Mouse (Mus musculus): ENCODE data around the gene Sgk1. TPM values are rescaled to one million over a fixed set of nuclear protein-coding genes. Genes with fewer than 3 reads are reported as not detected.

Gene Sgk1
- polyA plus RNA-seq, 1 experiment = 1.3 TPM

DNA sequence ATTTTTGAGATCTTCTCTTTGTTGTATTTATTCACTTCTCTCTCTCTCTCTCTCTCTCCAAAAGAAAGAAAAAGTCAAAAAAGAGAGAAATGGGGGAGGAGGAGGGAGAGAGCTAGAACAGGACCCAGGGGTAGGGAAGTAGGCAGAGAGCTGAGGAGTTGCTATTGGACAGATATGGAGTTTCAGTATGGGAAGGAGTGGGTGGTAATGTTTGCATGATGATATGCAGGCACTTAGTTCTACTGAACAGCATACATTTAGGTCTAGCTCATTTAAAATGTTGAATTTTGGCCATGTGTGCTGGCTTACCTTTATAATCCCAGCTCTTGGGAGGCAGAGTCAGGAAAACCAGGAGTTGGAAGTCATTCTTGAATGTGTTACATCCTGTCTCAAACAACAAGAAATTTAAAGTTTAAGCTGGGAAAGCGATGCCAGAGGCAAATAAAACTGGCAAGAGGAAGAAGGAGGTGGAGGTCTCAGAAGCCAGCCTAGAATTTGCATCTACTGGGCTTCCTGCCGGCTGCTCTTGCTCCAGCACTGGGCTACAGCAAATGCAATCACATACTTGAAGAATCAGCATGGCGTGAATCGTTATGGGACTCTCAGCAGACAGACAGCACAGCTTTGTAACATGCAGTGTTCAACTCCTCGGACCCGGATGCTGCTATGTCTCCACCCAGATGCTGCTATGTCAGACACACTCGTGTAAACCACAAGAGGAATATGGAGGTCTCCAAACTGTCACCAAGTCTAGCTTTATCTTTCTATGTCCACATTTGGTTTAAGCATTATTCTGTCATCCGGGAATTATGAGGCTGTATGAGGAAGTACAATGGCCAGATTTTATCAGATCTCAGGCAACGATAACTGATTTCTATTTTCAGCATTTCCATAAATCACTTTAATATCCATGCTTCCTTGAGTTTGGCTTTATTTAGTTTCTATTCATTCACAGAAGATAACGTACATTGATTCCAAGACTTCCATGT lies 20.5 kb downstream of the Sgk1 start:
- TF ChIP-seq GATA1 (IDR thresholded peaks at IDR 0.05; ENCODE audit: low read length) = no peak

DNA sequence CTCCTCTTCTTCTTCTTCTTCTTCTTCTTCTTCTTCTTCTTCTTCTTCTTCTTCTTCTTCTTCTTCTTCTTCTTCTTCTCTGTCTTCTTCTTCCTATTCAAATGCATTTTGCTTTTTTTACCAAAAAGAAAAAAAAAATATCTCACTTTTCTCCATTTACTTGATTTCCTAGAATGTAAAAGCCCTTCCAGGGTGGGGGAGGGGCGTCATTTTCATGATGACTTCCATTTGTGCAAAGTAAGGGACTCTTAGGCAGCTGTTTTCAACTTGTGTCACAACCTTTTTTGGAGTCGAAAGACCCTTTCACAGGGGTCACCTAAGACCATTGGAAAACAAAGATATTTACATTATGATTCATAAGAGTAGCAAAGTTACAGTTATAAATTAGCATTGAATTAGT lies 22.2 kb downstream of the Sgk1 start:
- no peak for TF ChIP-seq GATA1 (IDR thresholded peaks at IDR 0.05; ENCODE audit: low read length)

GRCm38 (mm10) chr10:21905616-21906015 lies 23.6 kb downstream of the Sgk1 start:
- no peak for TF ChIP-seq GATA1 (IDR thresholded peaks at IDR 0.05; ENCODE audit: low read length)

- TF ChIP-seq GATA1 (IDR thresholded peaks at IDR 0.05; ENCODE audit: low read length) = no peak
These were observed 25.0 kb downstream of the Sgk1 start for GRCm38 (mm10) chr10:21906894-21907446.

DNA sequence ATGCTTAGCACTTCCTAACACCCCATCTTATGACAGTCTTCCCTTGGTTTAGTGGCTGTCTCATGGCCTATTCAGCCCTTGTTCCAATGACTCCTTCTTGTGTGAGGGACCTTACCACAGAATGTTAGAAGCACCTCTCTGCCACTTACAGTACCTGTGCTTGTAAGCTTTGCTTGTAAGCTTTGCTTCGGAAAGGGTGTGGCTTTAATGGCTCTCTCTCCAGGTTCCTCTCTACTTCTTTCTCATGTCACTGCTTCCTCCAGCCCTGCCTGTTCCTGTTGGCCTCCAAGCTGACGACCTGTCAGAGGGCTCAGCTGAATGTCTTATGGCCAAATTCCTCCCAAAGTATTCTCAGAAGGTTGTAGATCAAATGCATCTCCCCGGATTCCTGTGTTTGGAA lies 25.8 kb downstream of the Sgk1 start:
- no peak for TF ChIP-seq GATA1 (IDR thresholded peaks at IDR 0.05; ENCODE audit: low read length)

DNA sequence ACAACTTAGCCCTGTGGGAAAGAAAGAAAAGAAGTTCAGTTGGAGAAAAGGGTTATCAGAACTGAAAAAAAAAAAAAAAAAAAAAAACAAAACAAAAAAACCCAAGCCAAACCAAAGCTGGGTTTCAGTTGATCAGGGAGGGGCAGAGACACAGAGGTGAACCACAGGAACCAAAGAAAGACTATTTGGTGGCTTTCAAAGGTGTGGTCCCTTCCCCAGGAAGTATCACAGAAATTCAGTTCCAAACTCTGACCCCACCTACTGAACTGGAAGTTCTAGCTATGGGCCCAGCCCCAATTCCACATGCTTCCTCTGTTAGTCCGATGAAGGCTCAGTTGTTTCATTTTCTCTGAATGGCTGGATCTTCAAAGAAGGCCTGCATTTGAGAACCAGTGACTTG lies 26.7 kb downstream of the Sgk1 start:
- no peak for TF ChIP-seq GATA1 (IDR thresholded peaks at IDR 0.05; ENCODE audit: low read length)

- no peak for TF ChIP-seq GATA1 (IDR thresholded peaks at IDR 0.05; ENCODE audit: low read length)
These were observed 28.4 kb downstream of the Sgk1 start for GRCm38 (mm10) chr10:21910334-21910733.

DNA sequence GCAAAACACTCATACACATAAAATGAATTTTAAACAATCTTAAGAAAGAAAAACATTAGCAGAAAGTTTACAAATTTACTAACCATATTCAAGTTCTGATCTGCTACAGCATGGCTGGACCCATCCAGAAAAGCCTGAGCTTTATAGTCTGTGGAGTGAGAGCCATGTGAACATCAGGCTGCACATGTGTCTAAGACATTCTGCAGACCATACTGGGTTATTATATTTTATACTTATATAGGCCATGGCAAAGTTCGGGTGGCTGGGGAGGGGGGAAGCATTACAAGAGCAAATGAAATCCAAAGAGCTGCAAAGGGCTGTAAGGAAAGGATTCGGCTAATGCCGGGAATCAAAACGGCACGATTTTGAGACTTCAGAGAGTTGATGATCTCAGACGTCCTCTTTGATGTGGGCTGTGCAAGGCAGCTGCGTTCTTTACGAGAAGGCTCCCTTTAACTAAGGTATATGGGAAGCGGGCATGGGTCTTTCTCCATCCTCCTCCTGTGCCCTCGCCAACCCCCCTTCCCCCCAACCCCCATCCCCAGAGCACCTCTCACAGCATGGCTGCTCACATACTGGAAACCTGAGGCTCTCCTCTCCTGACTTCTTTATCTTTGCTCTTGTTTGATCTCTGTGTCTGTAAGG lies 29.4 kb downstream of the Sgk1 start:
- no peak for TF ChIP-seq GATA1 (IDR thresholded peaks at IDR 0.05; ENCODE audit: low read length)

DNA sequence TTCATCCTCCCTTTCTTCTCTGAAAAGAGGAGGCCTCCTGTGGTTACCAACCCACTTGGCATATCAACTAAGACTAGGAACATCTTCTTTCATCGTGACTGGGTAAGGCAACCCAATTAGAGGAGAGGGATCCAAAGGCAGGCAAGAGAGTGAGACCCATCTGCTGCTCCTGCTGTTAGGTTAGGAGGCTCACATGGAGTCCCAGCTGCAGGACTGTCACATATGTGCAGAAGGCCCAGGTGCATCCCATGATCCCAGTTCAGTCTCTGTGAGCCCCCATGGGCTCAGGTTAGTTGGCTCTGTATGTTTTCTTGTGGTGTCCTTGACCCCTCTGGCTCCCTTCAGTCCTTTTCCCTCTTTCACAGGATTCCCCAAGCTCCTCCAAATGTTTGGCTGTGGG lies 32.8 kb downstream of the Sgk1 start:
- TF ChIP-seq GATA1 (IDR thresholded peaks at IDR 0.05; ENCODE audit: low read length) = no peak

DNA sequence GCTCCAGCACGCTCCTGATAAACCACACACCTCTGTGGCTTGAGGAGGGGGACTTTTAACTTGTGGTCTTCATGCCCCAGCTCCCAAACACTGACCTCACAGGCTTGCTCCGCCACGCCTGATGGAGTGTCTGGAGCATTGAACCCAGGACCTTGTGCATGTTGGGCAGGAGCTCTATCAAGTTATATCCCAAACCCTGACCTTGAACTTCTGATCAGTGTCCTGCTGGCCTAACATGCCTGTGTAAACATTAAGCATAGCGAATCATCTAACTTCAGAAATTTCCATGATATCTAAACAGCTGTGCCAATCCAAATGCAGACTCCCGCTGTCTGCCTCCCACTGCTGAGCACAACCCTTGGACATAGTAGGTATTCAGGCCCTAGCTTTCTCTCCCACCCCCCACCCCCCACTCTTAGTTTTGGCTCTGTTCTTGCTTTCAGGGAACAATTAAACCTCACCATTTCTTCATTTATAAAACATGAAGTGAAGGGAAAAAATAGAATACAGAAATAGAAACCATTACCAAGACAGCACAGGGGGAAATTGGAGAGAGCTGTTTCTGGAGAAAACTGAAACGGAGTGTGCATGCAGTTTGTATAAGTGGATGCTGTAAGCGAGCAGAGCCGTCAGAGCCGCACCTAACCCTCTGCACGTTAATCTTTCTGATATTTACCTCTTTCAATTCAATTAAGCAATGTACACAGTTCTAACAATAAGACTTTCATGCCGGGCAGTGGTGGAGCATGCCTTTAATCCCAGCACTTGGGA lies 34.5 kb downstream of the Sgk1 start:
- no peak for TF ChIP-seq GATA1 (IDR thresholded peaks at IDR 0.05; ENCODE audit: low read length)

DNA sequence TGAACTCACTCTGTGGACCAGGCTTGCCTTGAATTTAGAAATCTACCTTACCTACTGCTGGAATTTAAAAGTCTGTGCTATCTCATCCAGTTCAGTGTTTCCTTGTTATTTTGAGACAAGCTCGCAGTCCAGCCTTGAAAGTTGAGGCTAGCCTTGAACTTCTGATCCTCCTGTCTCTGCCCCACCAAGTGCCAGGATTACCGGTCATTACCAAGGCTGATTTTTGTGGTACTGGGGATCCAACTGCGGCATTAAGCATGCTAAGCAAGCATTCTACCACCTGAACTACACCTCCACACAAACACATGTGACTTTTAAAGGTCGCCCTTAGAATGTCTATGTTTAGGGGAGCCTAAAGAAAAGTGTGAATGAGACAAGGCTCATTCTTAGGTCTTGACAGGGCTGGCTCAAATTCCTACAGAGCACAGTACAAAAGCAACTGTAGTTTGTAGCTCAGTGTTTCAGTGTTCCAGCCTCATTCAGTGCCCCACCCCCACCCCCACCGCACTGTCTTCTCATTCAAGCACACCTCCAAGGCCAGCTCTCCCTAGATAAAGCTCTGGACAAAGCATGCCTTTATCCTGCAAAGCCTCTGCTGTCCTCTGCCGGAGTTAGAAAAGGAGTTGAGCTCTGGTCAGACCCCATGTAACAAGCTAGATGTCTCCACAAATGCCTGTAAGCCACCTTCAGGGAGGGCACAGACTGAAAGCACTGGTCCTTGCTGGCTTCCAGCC lies 36.2 kb downstream of the Sgk1 start:
- no peak for TF ChIP-seq GATA1 (IDR thresholded peaks at IDR 0.05; ENCODE audit: low read length)

DNA sequence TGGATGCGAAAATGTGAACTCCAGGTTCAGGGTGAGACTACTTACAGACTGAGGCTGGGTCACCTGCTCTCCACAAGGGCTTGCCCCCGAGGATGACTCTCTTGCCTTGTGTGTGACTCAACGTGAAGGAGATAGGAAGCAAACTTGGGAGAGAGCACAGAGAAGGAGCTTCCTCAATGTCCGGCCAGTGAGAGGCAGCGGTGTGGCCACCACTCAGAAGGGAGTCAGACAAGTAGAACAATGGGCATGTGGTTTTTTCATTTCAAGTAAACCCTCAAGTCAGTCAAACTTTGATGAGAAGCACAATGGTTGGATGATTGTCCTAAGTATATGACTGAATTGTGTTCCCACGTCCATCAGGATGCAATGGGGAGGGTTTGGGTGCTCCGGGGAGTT lies 36.8 kb downstream of the Sgk1 start:
- no peak for TF ChIP-seq GATA1 (IDR thresholded peaks at IDR 0.05; ENCODE audit: low read length)

GRCm38 (mm10) chr10:21920611-21921010 lies 38.6 kb downstream of the Sgk1 start:
- no peak for TF ChIP-seq GATA1 (IDR thresholded peaks at IDR 0.05; ENCODE audit: low read length)

DNA sequence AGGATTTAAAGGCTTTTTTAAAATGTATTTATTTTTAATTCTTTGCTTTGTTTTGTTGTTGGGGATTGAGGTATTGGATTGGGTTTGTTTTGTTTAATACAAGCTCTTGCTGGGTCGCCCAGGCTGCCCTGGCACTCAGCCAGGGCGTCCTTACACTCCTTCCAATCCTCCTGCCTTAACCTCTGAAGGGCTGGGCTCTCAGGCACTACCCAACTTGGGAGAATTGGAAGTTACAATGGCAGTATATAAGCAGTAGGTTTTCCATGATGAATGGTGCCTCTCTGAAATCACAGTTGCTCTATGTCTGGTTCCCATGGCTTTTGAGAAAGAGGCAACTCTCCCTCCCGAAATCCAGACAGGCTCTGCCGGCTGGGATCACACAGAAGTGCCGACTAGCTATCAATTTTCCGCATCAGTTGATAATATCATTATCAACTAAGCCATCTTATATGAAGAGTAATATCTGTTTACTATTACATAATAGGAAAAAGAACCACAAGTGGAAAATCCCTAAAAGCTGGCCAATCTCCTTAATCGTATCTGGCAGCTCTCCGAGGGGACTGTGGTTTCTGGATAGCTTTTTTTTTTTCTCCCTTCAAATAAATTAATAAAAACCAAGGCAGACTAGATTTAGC lies 40.8 kb downstream of the Sgk1 start:
- no peak for TF ChIP-seq GATA1 (IDR thresholded peaks at IDR 0.05; ENCODE audit: low read length)

Measured in G1E-ER4 (cell line).